Mouse (Mus musculus) lung, embryonic 15.5 days (tissue): ENCODE measurements around the gene Fbxw4. TPM values are rescaled to one million over a fixed set of nuclear protein-coding genes. Genes with fewer than 3 reads are reported as not detected.
A peak's percentile ranks its signal among the peaks of the same experiment; 100 is the strongest.

Source experiments
- ATAC-seq: fragments of 200-750 bp; cut with Nextera tagmentation; 2 replicates; pipeline ENCODE4 v1.8.0; 2017; ENCODE audit warnings: moderate number of reproducible peaks, borderline replicate concordance; ENCODE audit not compliant: low FRiP score, low TSS enrichment; ENCODE audit errors: extremely low read depth
- H3K27ac ChIP-seq: fragments of 300-500 bp; sonication (generic); 2 replicates; pipeline ENCODE4 v1.5.1; 2015; ENCODE audit warnings: moderate library complexity, mild to moderate bottlenecking, inconsistent platforms
- H3K27me3 ChIP-seq: fragments of 300-500 bp; sonication (generic); 2 replicates; pipeline ENCODE4 v1.6.1; 2015; ENCODE audit warnings: inconsistent platforms
- H3K36me3 ChIP-seq: fragments of 300-500 bp; sonication (generic); 2 replicates; pipeline ENCODE4 v1.6.1; 2015; ENCODE audit warnings: inconsistent platforms
- H3K4me1 ChIP-seq: fragments of 300-500 bp; sonication (generic); 2 replicates; pipeline ENCODE4 v1.6.1; 2015; ENCODE audit warnings: inconsistent platforms
- H3K4me2 ChIP-seq: fragments of 300-500 bp; sonication (generic); 2 replicates; pipeline ENCODE4 v1.6.1; 2015; ENCODE audit warnings: inconsistent platforms, mild to moderate bottlenecking, moderate library complexity
- H3K4me3 ChIP-seq: fragments of 300-500 bp; sonication (generic); 2 replicates; pipeline ENCODE4 v1.5.1; 2015; ENCODE audit warnings: mild to moderate bottlenecking, inconsistent platforms
- H3K9ac ChIP-seq: fragments of 300-500 bp; sonication (generic); 2 replicates; pipeline ENCODE4 v1.6.1; 2015; ENCODE audit warnings: inconsistent platforms
- H3K9me3 ChIP-seq: fragments of 300-500 bp; sonication (generic); 2 replicates; pipeline ENCODE4 v1.6.1; 2016; ENCODE audit warnings: inconsistent platforms
- WGBS: fragments of 180-500 bp; shearing (Covaris S2); methylation state at CpG from one replicate; pipeline ENCODE4 v1.1.7; 2015; 5-methylcytosine and 5-hydroxymethylcytosine counted together
- polyA plus RNA-seq: library from polyadenylated mRNA; unstranded; fragments of >200 nt; fragmentation: Nextera tagmentation; extraction: Ambion mirVana; gene quantifications from 2 replicates; pipeline ENCODE4 v1.2.1, GENCODE M21; 2015

Gene Fbxw4
- polyA plus RNA-seq, 1 experiment from 2014 or later = 5.6 TPM

DNA sequence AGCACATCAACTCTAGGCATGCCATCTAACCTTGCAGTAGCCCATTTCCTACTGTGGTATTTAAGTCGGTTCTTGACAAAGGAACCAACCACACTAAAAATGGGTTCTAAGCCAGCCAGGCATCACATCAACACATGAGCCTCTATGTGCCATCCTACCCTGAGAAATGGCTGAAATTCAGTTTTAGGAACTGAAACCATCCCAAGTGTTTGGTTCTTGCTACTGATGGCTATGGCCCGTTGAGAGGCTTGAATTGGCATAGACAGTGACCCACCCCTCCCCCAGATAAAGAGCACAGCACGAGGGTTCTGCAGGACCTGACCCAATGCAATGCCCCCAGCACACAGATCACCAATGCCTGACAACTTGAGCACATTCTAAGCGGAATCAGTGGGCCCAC lies 36.4 kb downstream of the Fbxw4 start:
- ATAC-seq = no peak
- Histone ChIP-seq H3K9me3 (no peaks in the 10 kb centered on the region), H3K4me1 (peaks cover 3% of the 10 kb centered on the region; the same call in 1 of the 2 replicates), H3K27me3 (no peaks in the 10 kb centered on the region), H3K9ac (no peak overlapping the region), H3K27ac (no peak overlapping the region), H3K36me3 (peaks cover 3% of the 10 kb centered on the region; the same call in 1 of the 2 replicates), H3K4me3 (no peak overlapping the region), H3K4me2 (no peak overlapping the region)
- WGBS = 81% methylated on average over 4 of the region's 4 CpGs

DNA sequence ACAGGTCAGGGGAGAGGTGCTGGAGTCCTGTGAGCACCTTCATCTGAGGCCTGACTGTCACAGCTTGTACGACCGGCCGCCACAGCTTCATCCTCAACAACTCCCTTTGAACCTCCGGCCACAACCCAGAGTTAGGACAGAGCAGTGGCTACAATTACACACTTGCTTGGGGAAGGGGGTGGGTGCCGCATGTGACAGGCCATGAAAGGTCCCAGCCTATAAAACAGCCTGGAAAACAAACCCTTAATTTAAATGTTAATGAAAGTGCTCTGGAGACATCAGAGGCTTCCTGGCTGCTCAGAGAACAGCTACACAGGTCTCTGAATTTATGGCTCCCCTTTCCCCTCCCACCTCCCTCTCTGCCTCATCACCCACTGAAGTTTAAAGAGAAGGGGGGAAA lies 38.0 kb downstream of the Fbxw4 start:
- Histone ChIP-seq H3K27me3 (no peaks in the 10 kb centered on the region), H3K27ac (no peak overlapping the region), H3K36me3 (peaks cover 3% of the 10 kb centered on the region; the same call in 1 of the 2 replicates), H3K9me3 (no peaks in the 10 kb centered on the region), H3K9ac (no peak overlapping the region), H3K4me1 (peaks cover 8% of the 10 kb centered on the region), H3K4me2 (no peak overlapping the region), H3K4me3 (no peak overlapping the region)
- 66% methylated on average over 5 of the region's 5 CpGs for WGBS
- ATAC-seq = no peak

DNA sequence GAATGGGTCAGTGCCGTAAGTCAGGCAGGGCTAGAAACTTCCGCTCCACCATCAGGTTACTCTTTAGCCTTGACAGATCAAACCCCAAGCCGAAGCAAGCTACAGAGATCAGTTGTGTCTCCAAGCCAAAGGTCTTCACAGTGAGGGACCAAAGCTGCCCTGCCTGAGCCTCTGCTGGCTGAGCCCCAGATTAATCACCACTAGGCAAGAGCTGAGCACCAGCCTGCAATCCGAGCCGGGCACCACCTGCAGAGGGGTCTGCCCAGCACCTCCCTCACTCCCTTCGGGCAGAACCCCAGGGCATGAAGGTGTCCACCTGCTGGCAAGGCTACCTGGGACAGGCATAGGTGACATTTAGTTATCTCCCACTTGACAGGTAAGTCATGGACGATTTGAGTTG lies 39.1 kb downstream of the Fbxw4 start:
- no peak overlapping the region for H3K9ac ChIP-seq
- no peak for ATAC-seq
- peaks cover 9% of the 10 kb centered on the region for H3K4me1 ChIP-seq
- 65% methylated on average over 7 of the region's 7 CpGs for WGBS
- peaks cover under 1% of the 10 kb centered on the region; the same call in 1 of the 2 replicates for H3K36me3 ChIP-seq
- no peak overlapping the region for H3K27ac ChIP-seq
- no peaks in the 10 kb centered on the region for H3K9me3 ChIP-seq
- no peak overlapping the region for H3K4me2 ChIP-seq
- H3K4me3 ChIP-seq = no peak overlapping the region
- no peaks in the 10 kb centered on the region for H3K27me3 ChIP-seq

DNA sequence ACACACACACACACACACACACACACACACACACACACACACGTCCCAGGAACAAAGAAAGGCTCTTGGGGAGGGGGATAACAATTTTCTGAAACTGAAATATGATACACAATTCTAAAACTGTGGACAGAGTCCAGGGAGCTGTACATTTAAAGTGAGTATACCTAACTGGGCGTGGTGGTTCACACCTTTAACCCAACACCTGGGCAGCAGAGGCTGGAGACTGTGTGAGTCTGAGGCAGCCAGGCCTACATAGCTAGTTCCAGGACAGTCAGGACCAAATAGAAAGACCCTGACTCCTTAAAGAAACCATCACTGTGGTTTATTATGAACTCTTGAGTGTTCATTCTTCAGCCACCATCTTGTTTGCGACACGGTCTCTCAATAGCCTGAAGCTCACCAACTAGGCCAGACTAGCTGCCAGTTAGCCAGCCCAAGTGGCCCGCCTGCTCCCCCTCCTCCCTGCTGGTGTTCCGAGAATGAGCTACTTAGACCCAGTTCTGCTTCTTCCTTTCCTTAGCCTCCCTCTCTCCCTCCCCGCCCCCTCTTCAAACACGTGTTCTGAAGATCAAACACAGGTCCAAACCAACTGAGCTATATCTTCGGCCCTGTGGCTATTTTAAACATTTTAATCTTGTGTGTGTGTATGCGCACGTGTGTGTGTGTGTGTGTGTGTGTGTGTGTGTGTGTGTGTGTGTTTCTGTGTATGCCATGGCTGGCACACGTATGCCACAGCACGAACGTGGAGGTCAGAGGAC lies 40.2 kb downstream of the Fbxw4 start:
- no peak overlapping the region for H3K27ac ChIP-seq
- no peak overlapping the region for H3K4me3 ChIP-seq
- H3K4me1 ChIP-seq = peaks cover 20% of the 10 kb centered on the region
- no peak overlapping the region for H3K4me2 ChIP-seq
- no peak for ATAC-seq
- no peaks in the 10 kb centered on the region for H3K9me3 ChIP-seq
- no peaks in the 10 kb centered on the region; the same call in 1 of the 2 replicates for H3K36me3 ChIP-seq
- no peaks in the 10 kb centered on the region for H3K27me3 ChIP-seq
- H3K9ac ChIP-seq = no peak overlapping the region
- WGBS = 68% methylated on average over 14 of the region's 14 CpGs

DNA sequence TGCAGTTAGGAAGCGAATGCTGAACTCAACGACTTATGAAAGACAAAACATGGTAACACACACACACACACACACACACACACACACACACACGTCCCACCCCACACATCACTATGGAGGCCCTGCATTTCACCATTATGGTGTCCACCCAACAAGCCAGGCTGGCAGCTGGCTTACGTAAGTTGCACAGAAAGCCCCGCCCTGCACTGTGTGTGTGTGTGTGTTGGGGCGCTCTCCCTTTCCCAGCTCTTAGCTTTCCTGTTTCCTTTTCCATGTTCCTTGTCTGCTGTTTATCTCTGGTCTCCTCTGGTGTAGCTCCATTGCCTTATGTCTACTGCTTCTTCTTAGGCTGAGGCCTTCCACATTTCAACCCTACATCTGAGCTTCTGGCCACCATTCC lies 41.9 kb downstream of the Fbxw4 start:
- 76% methylated on average over 6 of the region's 6 CpGs for WGBS
- H3K27ac ChIP-seq = no peak overlapping the region
- no peaks in the 10 kb centered on the region for H3K9me3 ChIP-seq
- no peak overlapping the region for H3K4me2 ChIP-seq
- H3K27me3 ChIP-seq = no peaks in the 10 kb centered on the region
- H3K36me3 ChIP-seq = no peaks in the 10 kb centered on the region
- no peak for ATAC-seq
- H3K4me1 ChIP-seq = peaks cover 25% of the 10 kb centered on the region
- no peak overlapping the region for H3K4me3 ChIP-seq
- no peak overlapping the region for H3K9ac ChIP-seq

DNA sequence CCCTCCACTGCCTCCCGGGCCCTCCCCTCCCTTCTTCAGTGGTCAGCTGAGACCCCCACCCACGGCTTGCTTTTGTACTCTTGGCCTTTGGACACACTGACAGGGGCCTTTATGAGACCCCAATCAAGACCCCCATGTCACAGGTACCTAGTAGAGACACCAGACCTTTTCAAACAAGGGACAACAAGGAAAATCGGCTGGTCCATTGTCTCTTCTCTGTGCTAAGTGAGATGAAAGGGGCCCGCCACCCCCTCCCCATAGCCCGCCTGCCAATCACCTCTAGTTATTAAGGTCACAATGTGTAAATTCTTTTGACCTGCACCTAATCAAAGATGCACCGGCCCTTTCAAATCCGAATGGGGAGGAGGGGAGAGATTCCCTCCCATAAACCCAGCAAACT lies 43.4 kb downstream of the Fbxw4 start:
- H3K4me1 ChIP-seq = peaks cover 25% of the 10 kb centered on the region
- H3K9me3 ChIP-seq = no peaks in the 10 kb centered on the region
- 44% methylated on average over 7 of the region's 7 CpGs for WGBS
- no peak overlapping the region for H3K4me2 ChIP-seq
- ATAC-seq = no peak
- no peaks in the 10 kb centered on the region for H3K36me3 ChIP-seq
- no peaks in the 10 kb centered on the region for H3K27me3 ChIP-seq
- no peak overlapping the region for H3K4me3 ChIP-seq
- H3K9ac ChIP-seq = no peak overlapping the region
- no peak overlapping the region for H3K27ac ChIP-seq

DNA sequence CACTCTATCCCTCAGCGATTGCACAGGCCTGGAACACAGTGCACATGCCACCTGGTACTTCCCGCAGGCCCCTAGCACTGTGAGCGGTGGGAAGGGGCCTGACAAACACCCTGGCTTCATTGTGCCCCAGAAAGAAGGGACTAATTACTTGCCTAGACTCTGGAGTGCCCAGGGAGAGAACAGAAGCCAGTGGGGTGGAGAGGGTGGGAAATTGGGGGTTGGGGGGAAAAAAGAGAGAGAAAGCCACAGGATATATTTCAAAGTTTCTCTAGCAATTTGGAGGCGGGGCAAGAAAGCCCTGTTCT lies 43.9 kb downstream of the Fbxw4 start:
- no peaks in the 10 kb centered on the region for H3K36me3 ChIP-seq
- no peaks in the 10 kb centered on the region for H3K27me3 ChIP-seq
- WGBS = 53% methylated on average over 4 of the region's 4 CpGs
- H3K27ac ChIP-seq = no peak overlapping the region
- ATAC-seq = no peak
- no peak overlapping the region for H3K4me3 ChIP-seq
- H3K9me3 ChIP-seq = no peaks in the 10 kb centered on the region
- peaks cover 25% of the 10 kb centered on the region for H3K4me1 ChIP-seq
- no peak overlapping the region for H3K4me2 ChIP-seq
- no peak overlapping the region for H3K9ac ChIP-seq

DNA sequence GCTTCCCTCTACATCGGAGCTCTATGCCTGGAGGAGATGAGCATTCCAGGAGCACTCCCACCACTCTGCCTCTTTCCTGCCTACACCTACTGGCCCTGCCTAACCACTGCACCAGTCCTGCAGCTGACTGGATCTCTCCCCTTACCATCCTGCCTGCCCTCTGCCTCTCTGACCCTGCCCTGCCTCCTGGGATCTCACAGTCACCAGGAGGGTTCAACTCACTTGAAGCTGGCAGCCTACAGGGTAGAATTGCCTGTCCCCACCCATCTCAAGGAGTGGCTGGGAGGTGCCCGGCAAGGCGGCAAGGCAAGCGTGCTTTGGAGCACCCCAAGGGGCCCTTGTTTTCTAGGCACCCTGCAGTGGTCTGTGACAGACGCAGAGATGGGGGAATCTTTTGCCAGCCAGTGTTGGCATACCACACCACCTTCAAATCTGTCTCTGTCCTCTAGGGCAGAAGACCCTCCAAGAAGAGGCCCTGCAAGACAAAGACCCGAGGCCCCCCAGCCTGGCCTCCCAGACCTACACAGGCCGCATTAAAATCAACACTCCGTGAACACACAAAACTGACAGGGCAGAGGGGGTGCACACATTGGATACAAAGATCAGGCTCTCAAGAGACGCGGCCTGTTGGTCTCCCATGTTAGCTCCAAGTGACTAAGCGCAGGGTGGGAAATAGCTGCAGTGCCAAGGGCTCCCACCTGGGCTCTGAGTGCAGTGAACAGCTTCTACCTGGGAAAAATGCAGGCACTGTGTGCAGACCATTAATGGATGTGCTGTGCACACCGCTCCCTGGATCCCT lies 44.5 kb downstream of the Fbxw4 start:
- H3K9ac ChIP-seq = no peak overlapping the region
- WGBS = 69% methylated on average over 12 of the region's 12 CpGs

DNA sequence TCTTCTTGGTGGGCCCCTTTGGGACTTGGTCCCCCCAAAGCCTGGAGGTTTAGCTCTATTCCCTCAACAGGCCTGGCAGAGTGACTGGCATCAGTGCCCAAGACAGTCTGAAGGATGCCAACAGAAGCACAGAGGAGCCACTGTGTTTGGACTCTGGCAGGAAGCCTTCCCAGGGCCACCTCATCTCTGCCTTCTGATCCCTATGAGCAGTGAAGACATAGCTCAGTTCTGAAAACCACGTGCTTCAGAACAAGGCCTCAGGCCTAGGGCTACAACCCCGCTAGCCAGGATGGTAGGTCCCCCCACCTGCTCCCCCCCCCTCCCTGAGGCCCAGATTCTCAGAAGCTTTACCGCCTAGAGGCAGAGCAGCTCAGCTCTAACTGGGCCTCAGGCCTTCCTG lies 45.2 kb downstream of the Fbxw4 start:
- Histone ChIP-seq H3K9ac (no peak overlapping the region), H3K27ac (0 out of 2 replicates have a peak overlapping the region, but pooled peaks have one; percentile 19), H3K4me1 (peaks cover 24% of the 10 kb centered on the region), H3K4me3 (no peak overlapping the region), H3K4me2 (no peak overlapping the region), H3K27me3 (no peaks in the 10 kb centered on the region), H3K36me3 (no peaks in the 10 kb centered on the region), H3K9me3 (no peaks in the 10 kb centered on the region)
- ATAC-seq = peak; percentile 35; the same call in 1 of the 2 replicates
- WGBS = 52% methylated on average over 3 of the region's 3 CpGs

More for the DNA sequence above, 44.5 kb downstream of the Fbxw4 start:
- Histone ChIP-seq H3K4me1 (peaks cover 25% of the 10 kb centered on the region), H3K4me2 (no peak overlapping the region), H3K27me3 (no peaks in the 10 kb centered on the region), H3K4me3 (no peak overlapping the region), H3K9me3 (no peaks in the 10 kb centered on the region), H3K27ac (0 out of 2 replicates have a peak overlapping the region, but pooled peaks have one; percentile 19), H3K36me3 (no peaks in the 10 kb centered on the region)
- ATAC-seq = peak; percentile 53; the same call in 1 of the 2 replicates

DNA sequence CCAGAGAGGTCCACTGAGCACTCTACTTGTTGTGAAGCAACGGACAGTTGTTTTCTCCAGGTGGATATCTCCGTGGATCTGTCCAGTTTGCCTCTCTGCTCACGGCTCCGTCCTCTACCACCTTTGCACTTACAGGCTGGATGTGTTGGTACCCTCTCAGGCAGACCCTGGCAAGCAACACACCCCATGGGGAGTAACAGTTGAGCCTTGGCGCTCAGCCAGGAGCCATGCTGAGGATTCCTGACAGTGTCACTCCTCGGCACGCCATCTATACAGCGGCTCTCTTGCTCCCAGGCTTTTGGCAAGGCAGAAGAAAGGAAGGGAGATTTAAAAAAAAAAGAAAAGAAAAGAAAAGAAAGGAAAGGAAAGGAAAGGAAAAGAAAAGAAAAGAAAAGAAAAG lies 45.7 kb downstream of the Fbxw4 start:
- no peak for ATAC-seq
- Histone ChIP-seq H3K36me3 (no peaks in the 10 kb centered on the region), H3K9ac (no peak overlapping the region), H3K27me3 (no peaks in the 10 kb centered on the region), H3K9me3 (no peaks in the 10 kb centered on the region), H3K4me3 (no peak overlapping the region), H3K4me1 (peaks cover 22% of the 10 kb centered on the region), H3K4me2 (no peak overlapping the region), H3K27ac (no peak overlapping the region)
- 54% methylated on average over 8 of the region's 8 CpGs for WGBS

DNA sequence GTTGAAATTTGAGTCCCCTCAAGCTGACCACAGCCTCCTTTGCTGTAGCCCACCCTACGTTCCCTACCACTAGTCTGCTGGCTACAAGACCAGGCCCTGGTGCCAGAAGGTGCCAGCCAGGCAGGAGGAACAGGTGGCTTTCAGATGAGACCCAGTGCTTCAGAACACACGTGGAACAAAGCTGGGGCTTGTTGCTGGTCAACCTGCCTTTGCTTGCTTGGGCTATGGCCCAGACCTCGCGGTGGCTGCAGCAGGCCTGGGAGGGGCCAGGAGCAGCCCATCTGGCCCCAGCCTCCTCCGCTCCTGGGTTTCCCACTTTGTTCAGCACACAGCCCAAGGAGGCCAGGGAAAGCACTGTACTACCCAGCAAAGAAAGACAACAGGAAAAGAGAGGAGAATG lies 49.3 kb downstream of the Fbxw4 start:
- H3K27ac ChIP-seq = no peak overlapping the region
- no peak for ATAC-seq
- no peaks in the 10 kb centered on the region for H3K36me3 ChIP-seq
- WGBS = 80% methylated on average over 5 of the region's 5 CpGs
- no peak overlapping the region for H3K4me3 ChIP-seq
- H3K27me3 ChIP-seq = no peaks in the 10 kb centered on the region
- no peak overlapping the region for H3K4me2 ChIP-seq
- H3K4me1 ChIP-seq = peaks cover 14% of the 10 kb centered on the region
- no peaks in the 10 kb centered on the region for H3K9me3 ChIP-seq
- H3K9ac ChIP-seq = no peak overlapping the region

DNA sequence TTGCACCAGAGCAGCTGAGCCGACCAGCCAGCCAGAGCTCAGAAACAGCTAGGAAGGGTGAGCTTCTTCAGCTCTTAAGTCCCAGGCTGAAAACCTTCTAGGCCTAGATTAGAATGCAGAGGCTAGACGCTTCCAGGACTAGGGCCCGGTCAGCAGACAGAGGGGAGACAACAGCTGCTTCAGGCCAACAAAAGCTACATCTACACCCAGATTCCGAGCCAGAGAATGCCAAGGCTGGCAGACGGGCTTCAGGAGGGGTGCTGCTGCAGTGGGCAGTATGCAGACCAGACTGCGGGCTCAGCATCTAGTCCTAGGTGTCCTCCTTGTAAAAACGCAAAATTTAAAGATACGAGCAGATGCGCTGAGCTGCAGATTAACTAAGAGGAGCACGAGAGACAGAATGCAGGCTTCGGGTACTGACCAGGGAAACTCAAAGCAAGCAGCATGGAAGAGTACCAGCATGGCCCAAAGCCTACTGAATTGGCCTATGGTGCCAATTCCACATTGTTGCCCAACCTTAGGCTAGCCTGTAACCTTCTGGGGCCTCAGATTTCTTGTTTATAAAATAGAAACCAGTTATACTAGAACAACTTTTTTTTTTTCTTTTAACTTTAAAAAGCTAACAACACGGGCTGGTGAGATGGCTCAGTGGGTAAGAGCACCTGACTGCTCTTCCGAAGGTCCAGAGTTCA lies 51.3 kb downstream of the Fbxw4 start:
- no peak overlapping the region for H3K4me2 ChIP-seq
- ATAC-seq = no peak
- H3K4me3 ChIP-seq = no peak overlapping the region
- H3K36me3 ChIP-seq = no peaks in the 10 kb centered on the region
- no peaks in the 10 kb centered on the region for H3K9me3 ChIP-seq
- H3K27ac ChIP-seq = no peak overlapping the region
- WGBS = 86% methylated on average over 13 of the region's 13 CpGs
- H3K4me1 ChIP-seq = no peaks in the 10 kb centered on the region
- H3K27me3 ChIP-seq = no peaks in the 10 kb centered on the region
- no peak overlapping the region for H3K9ac ChIP-seq
